Mouse (Mus musculus): ENCODE results near the gene Slc35d3.

The Slc35d3 gene

DNA sequence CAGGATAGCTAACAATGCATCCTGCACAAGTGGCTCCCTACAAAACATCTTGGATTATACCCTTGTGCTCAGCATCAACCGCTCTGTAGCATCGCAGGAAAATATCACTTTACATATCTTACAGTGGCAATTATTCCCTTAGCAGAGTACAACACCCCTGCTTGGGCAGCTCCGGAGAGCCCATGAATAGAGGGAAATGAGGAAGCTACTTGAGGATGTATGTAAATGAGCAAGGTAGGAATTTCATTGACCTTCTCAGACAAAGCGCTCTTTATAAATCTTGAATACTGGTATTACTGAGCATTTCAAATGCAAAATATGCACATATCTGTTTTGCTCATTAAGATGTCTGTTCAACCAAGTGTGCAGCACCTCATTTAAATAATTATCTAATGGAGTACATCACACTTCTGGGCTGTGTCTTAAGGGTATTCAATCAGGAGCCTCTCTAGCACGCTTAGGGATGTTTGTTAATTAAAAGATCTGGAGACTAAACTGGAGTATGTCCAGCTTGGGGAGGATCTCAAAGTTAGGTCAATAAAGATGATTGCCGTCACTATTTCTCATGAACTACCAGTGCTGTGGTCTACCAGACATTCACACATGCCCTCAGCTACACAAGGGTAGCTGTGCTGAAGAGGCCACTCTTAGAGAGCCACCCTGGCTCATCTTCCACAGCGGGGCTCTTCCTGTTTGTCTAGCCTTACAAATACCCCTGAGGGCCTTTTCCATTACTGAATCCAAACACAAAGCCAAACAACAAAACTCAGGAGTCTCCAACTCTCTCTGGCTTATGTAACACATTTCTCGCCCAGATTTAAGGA, 15.2 kb downstream of the Slc35d3 start:
- DNase-seq (ENCODE audit: extremely low spot score, low spot score) = no peak

DNA sequence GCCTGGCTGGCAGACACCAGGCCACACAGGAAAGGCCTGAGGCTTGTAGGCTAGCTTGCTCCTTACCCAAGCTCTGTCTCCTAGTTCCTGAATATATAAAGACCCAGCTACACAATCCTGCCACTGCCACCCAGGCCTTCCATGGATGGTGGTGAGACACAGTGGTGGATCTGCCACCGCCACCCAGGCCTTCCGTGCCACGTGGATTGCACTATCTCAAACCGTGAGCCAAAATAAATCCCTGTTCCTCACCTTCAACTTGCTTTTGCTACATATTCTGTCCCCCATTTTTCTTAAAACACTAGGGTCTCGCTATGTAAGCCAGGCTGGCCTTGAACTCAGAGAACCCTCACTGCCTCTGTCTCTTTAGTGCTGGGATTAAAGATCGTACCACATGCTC, 17.0 kb downstream of the Slc35d3 start:
- no peak for DNase-seq (ENCODE audit: extremely low spot score, low spot score)

DNA sequence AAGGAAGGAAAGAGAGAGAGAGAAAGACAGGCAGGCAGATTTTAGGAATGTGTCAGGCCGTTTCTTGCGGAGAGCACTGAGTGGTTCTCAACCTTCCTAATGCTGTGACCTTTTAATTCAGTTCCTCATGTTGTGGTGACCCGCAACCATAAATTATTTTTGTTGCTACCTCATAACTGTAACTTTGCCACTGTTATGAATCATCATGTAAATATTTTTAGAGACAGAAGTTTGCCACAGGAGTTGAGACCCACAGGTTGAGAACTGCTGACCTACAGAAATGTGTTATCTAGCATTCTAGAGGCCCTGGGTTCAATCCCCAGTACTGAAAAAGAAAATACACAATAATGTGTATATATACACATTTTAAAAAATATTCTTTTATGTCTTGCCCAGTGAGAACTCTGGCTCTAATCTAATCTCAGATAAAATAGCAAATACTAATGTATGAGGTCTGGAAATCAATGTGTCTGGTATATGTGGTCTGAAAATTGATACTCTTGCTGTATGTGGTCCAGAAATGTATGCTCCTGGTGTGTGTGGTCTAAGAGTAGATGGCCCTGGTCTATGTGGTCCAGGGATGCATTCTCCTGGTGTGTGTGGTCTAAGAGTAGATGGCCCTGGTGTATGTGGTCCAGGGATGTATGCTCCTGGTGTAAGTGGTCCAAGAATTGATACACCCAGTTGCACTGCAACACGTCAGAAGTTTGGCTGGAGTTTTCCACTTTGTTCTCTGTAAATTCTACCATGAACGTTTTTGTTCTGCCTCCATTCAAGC, 20.0 kb downstream of the Slc35d3 start:
- no peak for DNase-seq (ENCODE audit: extremely low spot score, low spot score)

DNA sequence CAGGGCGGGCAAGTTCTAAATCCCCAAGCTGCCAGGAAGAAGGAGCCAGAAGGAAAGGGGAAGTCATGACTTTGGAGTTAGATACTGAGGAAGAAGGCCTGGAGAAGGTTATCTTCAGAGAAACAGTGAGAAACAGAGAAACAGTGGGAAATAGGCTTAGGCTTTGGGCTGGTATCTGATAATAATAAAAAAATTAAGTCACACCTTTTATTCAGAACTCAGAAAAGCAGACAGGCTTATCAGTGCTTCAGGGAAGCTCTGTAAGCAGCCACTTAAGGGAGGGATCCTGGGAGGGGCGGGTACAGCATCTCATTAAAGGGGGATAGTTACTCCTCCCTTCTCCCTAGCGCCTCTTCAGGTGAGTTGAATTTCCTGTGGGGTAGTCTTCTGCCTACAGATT, 30.3 kb downstream of the Slc35d3 start:
- no peak for DNase-seq (ENCODE audit: extremely low spot score, low spot score)

DNA sequence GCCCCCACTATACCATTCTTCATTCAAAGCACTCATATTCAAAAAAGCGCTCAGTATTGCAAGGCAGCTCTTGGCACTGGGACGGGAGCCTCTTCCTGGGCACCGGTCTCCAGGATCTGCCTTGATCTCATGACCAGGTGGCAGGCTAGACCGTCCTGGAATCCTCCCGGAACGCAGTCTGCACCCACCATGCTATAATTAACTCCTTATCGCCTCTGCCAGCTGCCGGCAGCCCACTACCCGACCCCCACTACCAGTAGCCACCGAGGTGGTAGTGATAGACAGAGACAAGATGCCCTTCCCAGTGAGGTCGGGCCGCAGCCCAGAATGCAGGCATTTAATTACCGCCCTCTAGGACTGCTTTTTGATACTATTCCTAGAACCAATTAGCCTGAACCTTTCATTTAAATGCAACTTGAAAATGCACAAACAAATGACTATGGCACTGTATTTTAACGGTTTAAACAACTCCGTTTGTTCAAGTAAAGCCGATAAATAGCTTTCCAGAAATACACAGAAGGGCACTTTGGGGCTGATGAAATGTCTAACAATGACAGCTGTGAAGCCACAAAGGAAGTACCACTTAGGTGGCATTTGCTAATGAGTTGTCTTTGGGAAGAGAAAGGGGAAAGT, 32.4 kb downstream of the Slc35d3 start:
- no peak for DNase-seq (ENCODE audit: extremely low spot score, low spot score)

DNA sequence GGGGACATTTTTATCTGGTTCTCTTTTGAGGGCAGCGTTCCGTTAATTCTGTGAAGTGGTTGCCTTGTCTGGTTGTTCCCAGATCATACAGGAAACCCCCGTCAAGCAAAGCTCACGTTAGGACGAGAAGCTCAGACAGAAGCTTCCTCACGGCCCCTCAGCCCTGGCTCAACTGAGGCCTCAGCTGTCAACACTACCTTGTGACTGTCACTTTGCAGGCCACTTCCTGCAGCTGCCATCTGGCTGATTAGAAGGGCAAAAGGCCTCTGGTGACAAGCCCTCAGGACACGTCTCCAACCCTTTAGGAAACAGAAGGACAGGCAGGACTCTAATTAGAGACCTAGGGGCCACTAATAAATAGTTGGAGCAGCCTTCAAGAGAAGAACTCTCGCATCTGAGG, 35.9 kb downstream of the Slc35d3 start:
- no peak for DNase-seq (ENCODE audit: extremely low spot score, low spot score)

DNA sequence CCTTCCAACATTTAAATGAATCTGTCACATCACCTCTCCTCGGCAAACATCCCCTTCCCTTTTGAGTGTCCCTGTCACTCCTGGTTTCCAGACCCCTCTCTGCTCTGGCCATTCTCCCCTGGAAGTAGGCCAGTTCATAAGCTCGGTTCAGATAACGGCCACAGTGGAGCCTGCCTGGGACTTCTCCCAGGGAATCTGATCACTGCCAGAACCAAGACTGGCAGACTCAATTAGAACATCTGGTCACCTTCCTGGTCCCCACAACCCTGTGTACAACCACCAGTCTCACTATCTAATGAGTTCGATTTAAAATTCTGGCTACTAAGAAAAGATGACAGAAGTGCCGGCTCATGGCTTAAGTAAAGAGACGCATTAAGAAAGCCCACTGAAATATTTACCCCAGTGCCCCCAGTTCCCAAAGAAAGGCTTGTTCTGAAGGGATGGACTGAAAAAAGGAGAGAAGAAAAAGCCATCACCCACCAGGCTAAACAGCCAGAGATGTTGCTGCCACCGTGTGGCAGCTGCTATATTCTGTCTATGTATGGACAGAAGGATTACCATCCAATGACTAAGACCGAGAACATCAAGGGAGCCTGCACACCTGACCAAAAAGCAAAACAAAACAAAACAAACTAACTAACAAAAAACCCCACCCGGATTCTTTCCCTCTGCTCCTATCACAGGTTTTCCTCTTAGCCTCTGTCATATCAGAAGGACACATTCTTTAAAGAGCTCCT, 39.7 kb downstream of the Slc35d3 start:
- DNase-seq (ENCODE audit: extremely low spot score, low spot score) = no peak

DNA sequence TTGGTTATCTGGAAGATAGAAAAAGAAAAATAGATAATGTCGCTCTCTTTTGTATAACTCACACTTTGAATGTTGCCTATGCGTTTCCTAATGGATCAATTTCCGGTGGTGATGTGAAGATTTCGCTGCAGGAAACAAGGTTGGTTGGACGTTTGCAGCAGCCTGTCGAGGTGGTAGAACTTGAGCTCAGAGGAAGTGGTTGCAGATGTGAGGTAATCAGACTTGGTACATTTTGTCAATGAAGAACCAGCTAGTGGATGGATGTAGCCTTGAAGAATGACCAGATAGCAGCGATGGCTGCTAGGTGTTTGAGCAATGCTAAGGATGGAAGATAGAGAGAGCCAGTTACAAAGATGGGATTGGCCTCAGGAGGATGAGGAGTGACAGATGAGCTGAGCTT, 46.5 kb downstream of the Slc35d3 start:
- no peak for DNase-seq (ENCODE audit: extremely low spot score, low spot score)

DNA sequence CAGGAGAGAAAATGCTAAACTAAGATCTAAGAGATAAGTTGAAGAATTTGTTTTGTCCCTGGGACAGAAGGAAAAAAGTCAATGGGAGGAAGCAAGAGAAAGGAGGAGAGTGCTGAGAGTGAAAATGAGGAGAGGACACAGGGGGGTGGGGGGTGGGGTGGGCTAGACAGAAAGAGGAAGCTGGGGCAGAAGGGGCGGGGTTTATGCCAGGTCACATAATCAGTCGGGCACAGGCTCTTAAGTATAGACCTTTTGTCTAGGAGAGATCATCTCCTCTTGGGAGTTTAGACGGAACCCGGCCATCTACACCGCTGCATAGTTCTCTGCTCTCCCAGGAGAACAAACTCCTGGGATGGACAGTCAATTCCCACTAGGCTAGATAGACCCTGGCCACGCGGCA, 48.3 kb downstream of the Slc35d3 start:
- no peak for DNase-seq (ENCODE audit: extremely low spot score, low spot score)
